Mouse (Mus musculus) heart, embryonic 10.5 days (tissue): ENCODE data around the gene Slc16a3. TPM values are rescaled to one million over a fixed set of nuclear protein-coding genes. Genes with fewer than 3 reads are reported as not detected.

Experiments used
- DNase-seq: peaks from one replicate; pipeline ENCODE4 v3.0.0-alpha.2; 2017; ENCODE audit warnings: low spot score
- H3K27ac ChIP-seq: fragments of 300-500 bp; sonication (generic); 2 replicates; pipeline ENCODE4 v1.5.1; 2016; ENCODE audit warnings: mild to moderate bottlenecking
- H3K27me3 ChIP-seq: fragments of 300-500 bp; sonication (generic); 2 replicates; pipeline ENCODE4 v1.6.1; 2016; ENCODE audit warnings: mild to moderate bottlenecking; ENCODE audit not compliant: poor library complexity, insufficient read depth, severe bottlenecking
- H3K36me3 ChIP-seq: fragments of 300-500 bp; sonication (generic); 2 replicates; pipeline ENCODE4 v1.6.1; 2016; ENCODE audit warnings: mild to moderate bottlenecking, moderate library complexity
- H3K4me1 ChIP-seq: fragments of 300-500 bp; sonication (generic); 2 replicates; pipeline ENCODE4 v1.6.1; 2016; ENCODE audit warnings: mild to moderate bottlenecking
- H3K4me3 ChIP-seq: fragments of 300-500 bp; sonication (generic); 2 replicates; pipeline ENCODE4 v1.5.1; 2016; ENCODE audit warnings: mild to moderate bottlenecking, moderate library complexity
- H3K9me3 ChIP-seq: fragments of 300-500 bp; sonication (generic); 2 replicates; pipeline ENCODE4 v1.6.1; 2016; ENCODE audit warnings: mild to moderate bottlenecking, moderate library complexity
- WGBS: fragments of 180-500 bp; shearing (Covaris S2); methylation state at CpG from one replicate; pipeline ENCODE4 v1.1.7; 2016; 5-methylcytosine and 5-hydroxymethylcytosine counted together
- polyA plus RNA-seq: library from polyadenylated mRNA; unstranded; fragments of >200 nt; fragmentation: Nextera tagmentation; extraction: Ambion mirVana; gene quantifications from 2 replicates; pipeline ENCODE4 v1.2.1, GENCODE M21; 2016

The Slc16a3 gene
- polyA plus RNA-seq, 1 experiment from 2014 or later, result 416 TPM

GRCm38 (mm10) chr11:120989523-120989922 lies 41.2 kb downstream of the Slc16a3 start:
- H3K36me3 ChIP-seq, result peaks cover 36% of the 10 kb centered on the region
- no peaks in the 10 kb centered on the region for H3K9me3 ChIP-seq
- peak overlapping the region; percentile 94 for H3K4me3 ChIP-seq
- H3K4me1 ChIP-seq, result peaks cover 61% of the 10 kb centered on the region
- WGBS, result 43% methylated on average over 1 of the region's 1 CpGs
- H3K27me3 ChIP-seq, result no peaks in the 10 kb centered on the region
- H3K27ac ChIP-seq, result peak overlapping the region; percentile 100; the same call in 1 of the 2 replicates
- DNase-seq, result no peak

DNA sequence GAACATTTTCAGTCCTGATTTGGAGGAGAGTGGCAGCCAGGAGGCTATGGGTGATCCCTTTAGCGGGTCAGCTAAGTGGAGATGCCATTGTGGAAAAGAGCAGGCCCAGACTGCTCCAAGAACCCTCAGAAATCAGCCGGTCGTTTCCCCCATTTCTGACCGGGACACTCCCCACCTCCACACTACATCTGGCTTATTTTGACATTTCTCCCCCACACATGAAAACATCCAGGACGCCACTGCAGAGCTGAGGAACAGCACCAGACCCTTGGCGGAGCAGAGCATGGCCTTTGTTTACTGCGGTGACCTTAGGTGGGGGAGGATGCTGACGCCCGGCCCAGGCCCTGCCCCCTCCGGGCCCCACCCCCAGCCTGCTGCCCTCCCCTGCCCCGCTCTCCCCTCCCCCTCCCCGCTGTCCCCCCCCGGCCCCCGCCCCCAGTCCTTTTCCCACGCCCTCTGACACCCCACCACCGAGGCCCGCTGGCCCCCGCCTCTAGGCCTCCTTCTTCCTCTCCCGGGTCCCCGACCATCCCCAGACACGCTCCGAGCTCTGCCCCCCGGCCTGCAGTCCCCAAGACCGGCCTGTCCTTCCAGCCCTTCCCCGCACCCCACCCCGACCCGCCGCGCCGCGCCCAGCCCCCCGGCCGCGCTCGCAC lies 42.0 kb downstream of the Slc16a3 start:
- DNase-seq, result peak; percentile 85
- WGBS, result 5% methylated on average over 26 of the region's 35 CpGs
- peaks cover 54% of the 10 kb centered on the region for H3K4me1 ChIP-seq

DNA sequence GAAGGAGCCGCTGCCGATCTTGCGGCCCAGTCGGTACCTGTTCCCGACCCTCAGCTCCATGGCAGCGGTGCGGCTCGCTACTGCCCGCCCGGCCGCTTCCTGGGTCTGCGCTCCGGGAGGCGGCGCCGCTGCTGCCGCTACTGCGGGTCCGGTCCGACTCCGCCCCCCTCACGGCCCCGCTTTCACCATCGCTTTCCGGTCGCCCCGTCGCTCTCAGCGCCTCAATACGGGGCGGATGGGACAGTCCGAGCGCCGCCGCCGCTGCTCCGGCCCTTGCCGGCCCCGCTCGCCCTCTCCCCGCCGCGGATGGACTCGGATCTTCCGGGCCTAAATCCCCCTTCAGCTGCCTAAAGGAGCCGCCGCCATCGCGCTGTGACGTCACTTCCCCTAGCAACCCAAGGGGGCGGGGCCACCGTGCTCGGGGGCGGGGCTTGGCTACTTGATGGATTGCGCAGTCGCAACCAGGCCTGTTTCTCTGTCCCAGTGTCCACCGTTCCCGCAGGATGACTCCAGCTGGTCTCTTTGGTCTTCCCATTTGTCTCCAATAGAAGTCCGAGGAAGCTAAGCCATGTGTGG lies 42.8 kb downstream of the Slc16a3 start, which contains the start of gene Csnk1d:
TSS of gene Csnk1d (minus strand) at position 380 of the 576 bp plus-strand sequence.
- H3K27ac ChIP-seq, result peak within 1 kb of the TSS; percentile 100
- H3K27me3 ChIP-seq, result no peaks in the 10 kb centered on the region
- H3K4me1 ChIP-seq, result peaks cover 50% of the 10 kb centered on the region
- peak; percentile 98 for DNase-seq
- under 1% methylated on average over 59 of the region's 59 CpGs for WGBS
- H3K9me3 ChIP-seq, result no peaks in the 10 kb centered on the region
- peaks cover 22% of the 10 kb centered on the region for H3K36me3 ChIP-seq
- H3K4me3 ChIP-seq, result peak within 1 kb of the TSS; percentile 94

More for the DNA sequence above, 42.0 kb downstream of the Slc16a3 start:
- Histone ChIP-seq H3K9me3 (no peaks in the 10 kb centered on the region), H3K27ac (peak overlapping the region; percentile 100), H3K4me3 (peak overlapping the region; percentile 94), H3K36me3 (peaks cover 29% of the 10 kb centered on the region), H3K27me3 (no peaks in the 10 kb centered on the region)

DNA sequence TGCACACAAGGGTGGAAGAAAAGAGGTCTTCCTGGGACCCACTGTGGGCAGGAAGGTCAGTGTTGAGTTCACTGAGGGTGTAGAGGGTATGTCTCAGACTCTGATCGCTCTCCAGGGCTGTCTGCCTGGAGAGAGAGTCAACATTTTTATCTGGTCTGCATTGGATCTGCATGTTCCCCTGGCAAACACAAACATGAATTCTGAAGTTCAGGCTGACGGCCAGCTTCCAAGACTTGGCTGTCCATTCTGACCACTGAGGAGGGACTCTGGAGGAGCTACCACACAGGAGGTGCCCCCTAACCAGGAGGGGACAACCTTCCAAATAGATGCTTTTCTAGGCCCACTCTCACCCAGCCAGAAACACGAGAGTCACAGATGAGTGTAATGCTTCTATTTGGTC lies 43.5 kb downstream of the Slc16a3 start:
- peaks cover 50% of the 10 kb centered on the region for H3K4me1 ChIP-seq
- peak overlapping the region; percentile 100 for H3K27ac ChIP-seq
- no peak for DNase-seq
- 60% methylated on average over 3 of the region's 3 CpGs for WGBS
- H3K27me3 ChIP-seq, result no peaks in the 10 kb centered on the region
- 0 out of 2 replicates have a peak, but pooled peaks cover 18% of the 10 kb centered on the region for H3K36me3 ChIP-seq
- H3K9me3 ChIP-seq, result no peaks in the 10 kb centered on the region
- H3K4me3 ChIP-seq, result peak overlapping the region; percentile 94

DNA sequence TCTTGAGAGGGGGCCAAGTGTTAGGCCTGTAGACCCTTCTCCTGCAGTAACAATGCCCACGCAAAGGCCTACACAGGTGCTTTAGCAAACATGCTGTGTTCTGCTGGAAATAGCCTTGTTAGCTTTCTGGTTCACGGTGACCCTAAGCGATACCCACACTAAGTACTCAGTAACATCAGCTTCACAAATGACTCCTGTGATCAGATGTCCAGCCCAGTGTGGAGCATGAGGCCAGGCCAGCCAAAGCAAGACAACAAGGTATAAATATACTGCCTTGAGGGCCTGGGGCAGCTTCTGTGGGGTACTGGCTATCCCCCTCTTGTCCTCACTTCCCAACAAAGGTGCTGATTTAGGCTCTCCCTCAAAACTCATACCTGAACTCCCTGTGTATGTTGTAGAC lies 44.8 kb downstream of the Slc16a3 start:
- DNase-seq, result no peak
- Histone ChIP-seq H3K27me3 (no peaks in the 10 kb centered on the region), H3K9me3 (no peaks in the 10 kb centered on the region), H3K27ac (no peak overlapping the region), H3K36me3 (peaks cover 18% of the 10 kb centered on the region; the same call in 1 of the 2 replicates), H3K4me3 (no peak overlapping the region), H3K4me1 (peaks cover 44% of the 10 kb centered on the region)
- WGBS, result 98% methylated on average over 3 of the region's 3 CpGs

DNA sequence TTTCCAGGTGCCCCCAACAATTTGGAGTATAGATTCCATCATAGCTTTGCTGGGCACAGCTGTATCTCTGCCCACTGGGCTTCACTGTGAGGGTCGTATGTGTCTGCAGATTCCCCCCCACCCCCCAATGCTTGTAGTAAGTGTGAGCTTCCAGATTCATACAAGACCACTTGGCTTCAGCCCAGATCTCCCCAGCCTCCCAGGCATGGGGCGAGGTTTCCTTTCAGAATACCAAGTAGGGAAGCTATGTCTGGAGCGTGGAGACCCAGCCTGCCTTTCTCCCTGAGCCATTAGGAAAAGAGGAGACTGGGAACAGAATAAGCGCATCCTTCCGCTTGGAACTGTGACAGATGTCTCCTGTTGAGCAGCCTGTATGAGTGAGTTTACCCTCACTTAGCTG lies 45.3 kb downstream of the Slc16a3 start:
- WGBS, result 84% methylated on average over 5 of the region's 5 CpGs
- Histone ChIP-seq H3K4me1 (peaks cover 39% of the 10 kb centered on the region), H3K27me3 (no peaks in the 10 kb centered on the region), H3K9me3 (no peaks in the 10 kb centered on the region), H3K27ac (no peak overlapping the region), H3K36me3 (peaks cover 22% of the 10 kb centered on the region; the same call in 1 of the 2 replicates), H3K4me3 (no peak overlapping the region)
- no peak for DNase-seq

- DNase-seq, result no peak
- Histone ChIP-seq H3K9me3 (no peaks in the 10 kb centered on the region), H3K27me3 (no peaks in the 10 kb centered on the region), H3K27ac (no peak overlapping the region), H3K4me3 (no peak overlapping the region), H3K36me3 (peaks cover 22% of the 10 kb centered on the region; the same call in 1 of the 2 replicates), H3K4me1 (peaks cover 27% of the 10 kb centered on the region)
- WGBS, result 88% methylated on average over 6 of the region's 6 CpGs
These were observed 46.5 kb downstream of the Slc16a3 start for GRCm38 (mm10) chr11:120994741-120995140.

DNA sequence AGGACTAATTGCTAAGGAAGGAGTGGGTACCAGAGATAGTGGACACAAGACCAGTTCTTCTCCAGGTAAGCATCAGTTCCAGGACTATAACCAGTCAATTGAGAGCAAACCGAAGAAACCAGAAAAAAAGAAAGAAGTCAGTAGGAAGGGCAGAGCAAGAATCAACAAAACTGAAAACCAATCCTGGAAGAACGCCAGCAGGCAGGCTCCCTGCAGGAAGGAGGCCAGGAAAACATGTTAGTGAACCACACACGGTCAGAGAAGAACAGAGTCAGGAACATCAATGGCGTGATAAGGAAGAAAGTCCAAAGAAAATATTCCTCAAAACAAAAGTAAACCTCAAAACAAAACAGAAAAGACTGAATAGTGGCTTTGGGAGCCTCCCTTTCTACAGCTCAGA lies 53.7 kb downstream of the Slc16a3 start:
- Histone ChIP-seq H3K27me3 (0 out of 2 replicates have a peak, but pooled peaks cover 4% of the 10 kb centered on the region), H3K36me3 (peaks cover 13% of the 10 kb centered on the region; the same call in 1 of the 2 replicates), H3K4me3 (no peak overlapping the region), H3K9me3 (no peaks in the 10 kb centered on the region), H3K27ac (no peak overlapping the region), H3K4me1 (no peaks in the 10 kb centered on the region)
- 62% methylated on average over 4 of the region's 4 CpGs for WGBS
- DNase-seq, result no peak

DNA sequence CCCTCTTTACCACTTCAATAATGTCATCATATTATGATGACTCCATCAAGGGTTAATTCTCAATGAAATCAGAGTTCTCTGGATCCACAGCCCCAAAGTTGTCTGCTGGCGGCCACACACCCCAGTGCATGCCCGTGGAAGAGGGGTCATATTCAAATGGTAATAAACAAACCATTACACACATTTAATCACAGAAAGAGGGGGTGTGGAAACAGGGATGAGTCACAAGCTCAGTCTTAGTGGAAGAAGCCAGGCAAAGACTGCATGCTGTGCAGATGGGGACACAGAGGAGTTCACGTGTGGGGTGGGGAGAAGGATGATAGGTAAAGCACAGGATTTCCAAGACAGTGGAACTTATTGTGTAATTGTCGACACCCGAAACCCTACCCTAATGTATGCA lies 56.0 kb downstream of the Slc16a3 start:
- Histone ChIP-seq H3K4me3 (no peak overlapping the region), H3K27ac (no peak overlapping the region), H3K4me1 (no peaks in the 10 kb centered on the region), H3K36me3 (no peaks in the 10 kb centered on the region), H3K9me3 (no peaks in the 10 kb centered on the region), H3K27me3 (0 out of 2 replicates have a peak, but pooled peaks cover 4% of the 10 kb centered on the region)
- DNase-seq, result no peak
- WGBS, result 64% methylated on average over 5 of the region's 5 CpGs

- H3K27me3 ChIP-seq, result 0 out of 2 replicates have a peak, but pooled peaks cover 4% of the 10 kb centered on the region
- no peaks in the 10 kb centered on the region for H3K9me3 ChIP-seq
- H3K4me1 ChIP-seq, result no peaks in the 10 kb centered on the region
- 62% methylated on average over 6 of the region's 6 CpGs for WGBS
- H3K27ac ChIP-seq, result no peak overlapping the region
- no peak overlapping the region for H3K4me3 ChIP-seq
- H3K36me3 ChIP-seq, result no peaks in the 10 kb centered on the region
- no peak for DNase-seq
These were observed 57.9 kb downstream of the Slc16a3 start for GRCm38 (mm10) chr11:121006184-121006583.

DNA sequence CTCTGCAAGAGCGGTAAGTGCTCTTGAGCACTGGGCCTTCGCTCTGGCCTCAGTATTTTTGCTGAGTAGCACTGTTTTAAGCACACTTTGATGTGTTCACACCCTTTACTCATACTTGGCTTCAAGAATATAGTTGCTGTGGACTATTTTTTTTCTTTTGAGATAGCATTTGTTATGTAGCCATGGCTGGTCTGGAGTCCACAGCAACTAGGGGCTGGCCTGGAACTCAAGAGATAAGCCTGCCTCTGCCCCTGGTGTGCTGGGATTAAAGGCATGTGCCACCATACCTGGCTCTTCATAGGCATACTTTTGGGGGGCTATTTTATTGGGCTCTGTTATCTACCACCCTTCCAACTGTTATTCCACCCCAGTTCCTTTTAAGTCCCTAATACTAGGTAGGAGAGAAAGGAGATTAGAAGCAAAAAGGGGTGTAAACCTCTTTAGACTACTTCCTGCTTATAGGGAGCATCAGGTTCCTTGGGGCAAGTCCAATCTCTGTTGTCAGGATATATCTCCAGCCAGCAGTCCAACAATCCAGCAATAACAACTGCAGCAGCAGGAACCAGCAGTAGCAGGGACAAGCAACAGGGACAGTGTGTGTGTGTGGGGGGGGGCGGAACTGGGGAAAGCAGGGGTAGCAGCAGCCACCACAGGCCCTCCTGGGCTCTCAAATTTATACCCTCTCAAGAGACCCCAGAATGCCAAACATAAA lies 61.9 kb downstream of the Slc16a3 start:
- Histone ChIP-seq H3K27me3 (peaks cover 15% of the 10 kb centered on the region; the same call in 1 of the 2 replicates), H3K4me1 (peaks cover 8% of the 10 kb centered on the region), H3K9me3 (no peaks in the 10 kb centered on the region), H3K27ac (no peak overlapping the region), H3K36me3 (no peaks in the 10 kb centered on the region), H3K4me3 (no peak overlapping the region)
- WGBS, result 92% methylated on average over 3 of the region's 3 CpGs
- no peak for DNase-seq
